Mouse (Mus musculus) fat pad, adult 2 months (tissue): ENCODE data around the gene Gng11.

Experiments
- DNase-seq: peaks from one replicate; pipeline ENCODE4 v3.0.0-alpha.2; 2011; ENCODE audit warnings: low read depth, low spot score; ENCODE audit errors: extremely low read depth

Gene Gng11

GRCm38 (mm10) chr6:4003890-4004306 lies at the start of gene Gng11:
Gene Gng11 (plus strand): TSS chr6:4003904.
- DNase-seq = no peak

GRCm38 (mm10) chr6:3954969-3955368 lies 48.7 kb upstream of the Gng11 start:
- DNase-seq = no peak

- peak; percentile 36 for DNase-seq
Observed at GRCm38 (mm10) chr6:3967676-3968626, 35.8 kb upstream of the Gng11 start.

GRCm38 (mm10) chr6:3973679-3974078 lies 30.0 kb upstream of the Gng11 start:
- no peak for DNase-seq

GRCm38 (mm10) chr6:3982661-3983284 lies 20.9 kb upstream of the Gng11 start:
- no peak for DNase-seq

- no peak for DNase-seq
Observed at GRCm38 (mm10) chr6:3988750-3989149, 15.0 kb upstream of the Gng11 start, which contains the start of gene Tfpi2. Gene Tfpi2 (minus strand): TSS chr6:3988919.

- no peak for DNase-seq
Observed at GRCm38 (mm10) chr6:3993492-3993891, 10.2 kb upstream of the Gng11 start, which contains the start of gene Gngt1. Gene Gngt1 (plus strand): TSS chr6:3993792.

GRCm38 (mm10) chr6:3998089-3998488 lies 5.6 kb upstream of the Gng11 start:
- no peak for DNase-seq

- no peak for DNase-seq
Observed at GRCm38 (mm10) chr6:3999296-3999695, 4.4 kb upstream of the Gng11 start.

GRCm38 (mm10) chr6:4000716-4001115 lies 3.0 kb upstream of the Gng11 start:
- DNase-seq = no peak

GRCm38 (mm10) chr6:4003445-4003844 lies 259 bp upstream of the Gng11 start:
- no peak for DNase-seq

GRCm38 (mm10) chr6:4004808-4005207 lies 1.1 kb downstream of the Gng11 start:
- DNase-seq = no peak

- no peak for DNase-seq
Observed at GRCm38 (mm10) chr6:4008501-4009040, 4.9 kb downstream of the Gng11 start.

- no peak for DNase-seq
Observed at GRCm38 (mm10) chr6:4009548-4009947, 5.8 kb downstream of the Gng11 start.

- DNase-seq = no peak
Observed at GRCm38 (mm10) chr6:4022645-4023044, 18.9 kb downstream of the Gng11 start.

GRCm38 (mm10) chr6:4026367-4026766 lies 22.7 kb downstream of the Gng11 start:
- no peak for DNase-seq

- DNase-seq = no peak
Observed at GRCm38 (mm10) chr6:4030956-4031355, 27.3 kb downstream of the Gng11 start.

GRCm38 (mm10) chr6:4041821-4042220 lies 38.1 kb downstream of the Gng11 start:
- DNase-seq = no peak

GRCm38 (mm10) chr6:4047200-4047599 lies 43.5 kb downstream of the Gng11 start:
- DNase-seq = no peak

GRCm38 (mm10) chr6:4052843-4053242 lies 49.1 kb downstream of the Gng11 start:
- DNase-seq = no peak

GRCm38 (mm10) chr6:4054387-4054786 lies 50.7 kb downstream of the Gng11 start:
- DNase-seq = no peak
